Mouse (Mus musculus) forebrain, postnatal 0 days (tissue): ENCODE measurements around the gene Paf1. TPM values are rescaled to one million over a fixed set of nuclear protein-coding genes. Genes with fewer than 3 reads are reported as not detected.
A peak's percentile ranks its signal among the peaks of the same experiment; 100 is the strongest.

Experiments used
- ATAC-seq: fragments of 200-750 bp; cut with Nextera tagmentation; 2 replicates; pipeline ENCODE4 v1.8.0; 2017; ENCODE audit warnings: mild to moderate bottlenecking, moderate library complexity
- DNase-seq: peaks from one replicate; pipeline ENCODE4 v3.0.0-alpha.2; 2015
- H3K27ac ChIP-seq: fragments of 300-500 bp; sonication (generic); 2 replicates; pipeline ENCODE4 v1.5.1; 2014; ENCODE audit warnings: low read depth, mild to moderate bottlenecking, antibody characterized with exemption, low read length, moderate library complexity, mixed read lengths
- H3K27me3 ChIP-seq: fragments of 300-500 bp; sonication (generic); 2 replicates; pipeline ENCODE4 v1.6.1; 2014; ENCODE audit warnings: mild to moderate bottlenecking, low read length, mixed read lengths; ENCODE audit not compliant: insufficient read depth
- H3K36me3 ChIP-seq: fragments of 300-500 bp; sonication (generic); 2 replicates; pipeline ENCODE4 v1.6.1; 2014; ENCODE audit warnings: mild to moderate bottlenecking, moderate library complexity; ENCODE audit not compliant: insufficient read depth
- H3K4me1 ChIP-seq: fragments of 300-500 bp; sonication (generic); 2 replicates; pipeline ENCODE4 v1.6.1; 2014; ENCODE audit warnings: antibody characterized with exemption; ENCODE audit not compliant: insufficient read depth
- H3K4me2 ChIP-seq: fragments of 300-500 bp; sonication (generic); 2 replicates; pipeline ENCODE4 v1.6.1; 2014; ENCODE audit warnings: low read depth, mild to moderate bottlenecking, moderate library complexity
- H3K4me3 ChIP-seq: fragments of 300-500 bp; sonication (generic); 2 replicates; pipeline ENCODE4 v1.5.1; 2014; ENCODE audit warnings: low read depth, low read length, mixed read lengths
- H3K9ac ChIP-seq: fragments of 300-500 bp; sonication (generic); 2 replicates; pipeline ENCODE4 v1.6.1; 2014; ENCODE audit warnings: mild to moderate bottlenecking
- H3K9me3 ChIP-seq: fragments of 300-500 bp; sonication (generic); 2 replicates; pipeline ENCODE4 v1.6.1; 2016; ENCODE audit warnings: low read length
- CTCF ChIP-seq: sonication (generic); IDR thresholded peaks from 2 replicates; pipeline ENCODE4 v1.5.1; 2016; ENCODE audit warnings: antibody characterized with exemption, control low read depth, low read depth
- WGBS: fragments of 180-500 bp; shearing (Covaris S2); extraction: QIAGEN DNeasy Blood & Tissue Kit; methylation state at CpG from one replicate; pipeline ENCODE4 v1.1.7; 2014; 5-methylcytosine and 5-hydroxymethylcytosine counted together
- polyA plus RNA-seq: library from polyadenylated mRNA; unstranded; fragments of >200 nt; fragmentation: Nextera tagmentation; extraction: Ambion mirVana; gene quantifications from 2 replicates; pipeline ENCODE4 v1.2.1, GENCODE M21; 2015
- total RNA-seq: library from RNA; depleted of rRNA; stranded (reverse); fragments of >200 nt; gene quantifications from 2 replicates; pipeline ENCODE4 v1.2.3, GENCODE M21; 2014

The Paf1 gene
- total and polyA plus RNA-seq, 2 experiments from 2014 or later: 74.8 to 92.7 TPM

DNA sequence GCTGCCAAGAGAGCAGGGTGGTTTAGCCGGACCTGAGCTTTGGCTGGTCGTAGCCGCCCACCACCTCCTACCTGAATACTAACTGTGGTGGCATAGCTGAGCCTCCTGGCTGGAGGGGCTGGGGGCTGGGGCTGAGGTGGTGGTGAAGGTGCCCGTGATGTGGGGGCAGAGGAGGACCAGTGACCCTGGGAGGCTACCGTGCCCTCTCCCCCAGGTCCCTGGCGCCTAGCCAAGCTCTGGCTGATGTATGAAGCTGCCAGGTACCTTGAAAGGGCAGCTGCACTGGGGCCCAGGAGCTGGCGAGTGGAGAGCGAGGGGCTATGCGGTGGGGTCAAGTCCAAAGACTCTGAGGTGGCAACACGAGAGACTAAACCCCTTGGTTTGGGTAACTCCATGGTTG lies 32.9 kb upstream of the Paf1 start:
- peaks cover 48% of the 10 kb centered on the region for H3K36me3 ChIP-seq
- no peak for TF ChIP-seq CTCF
- H3K9ac ChIP-seq: no peak overlapping the region

DNA sequence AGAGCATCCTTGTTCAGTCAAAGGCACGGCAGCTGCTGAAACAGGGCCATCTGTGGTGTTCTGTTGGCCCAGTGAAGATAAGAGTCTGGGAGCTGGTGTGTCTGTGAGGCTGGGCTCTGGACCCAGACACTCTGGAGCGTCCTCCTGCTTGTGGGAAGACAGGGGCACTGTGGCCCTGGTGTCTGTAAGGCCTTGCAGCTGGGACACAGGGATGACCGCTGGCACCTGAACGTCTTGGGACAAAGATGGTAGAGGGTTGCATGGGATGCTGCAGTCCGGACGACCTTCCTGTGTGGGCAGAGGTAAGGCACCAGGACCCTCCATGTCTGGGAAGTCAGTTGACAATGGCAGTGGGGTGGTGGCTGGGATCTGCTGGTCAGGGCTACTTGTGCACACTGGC lies 32.5 kb upstream of the Paf1 start:
- Histone ChIP-seq H3K27ac (no peak overlapping the region), H3K36me3 (peaks cover 47% of the 10 kb centered on the region), H3K4me3 (no peak overlapping the region), H3K9me3 (no peaks in the 10 kb centered on the region), H3K9ac (no peak overlapping the region), H3K4me2 (no peak overlapping the region), H3K27me3 (no peaks in the 10 kb centered on the region), H3K4me1 (no peaks in the 10 kb centered on the region)
- TF ChIP-seq CTCF: no peak
- 95% methylated on average over 6 of the region's 6 CpGs for WGBS
- ATAC-seq (no peak), DNase-seq (no peak)

More for the DNA sequence above, 32.9 kb upstream of the Paf1 start:
- H3K27me3 ChIP-seq: no peaks in the 10 kb centered on the region
- no peaks in the 10 kb centered on the region for H3K4me1 ChIP-seq
- no peaks in the 10 kb centered on the region for H3K9me3 ChIP-seq
- H3K4me3 ChIP-seq: no peak overlapping the region
- H3K4me2 ChIP-seq: no peak overlapping the region
- WGBS: 85% methylated on average over 10 of the region's 10 CpGs
- no peak overlapping the region for H3K27ac ChIP-seq
- ATAC-seq (no peak), DNase-seq (no peak)

DNA sequence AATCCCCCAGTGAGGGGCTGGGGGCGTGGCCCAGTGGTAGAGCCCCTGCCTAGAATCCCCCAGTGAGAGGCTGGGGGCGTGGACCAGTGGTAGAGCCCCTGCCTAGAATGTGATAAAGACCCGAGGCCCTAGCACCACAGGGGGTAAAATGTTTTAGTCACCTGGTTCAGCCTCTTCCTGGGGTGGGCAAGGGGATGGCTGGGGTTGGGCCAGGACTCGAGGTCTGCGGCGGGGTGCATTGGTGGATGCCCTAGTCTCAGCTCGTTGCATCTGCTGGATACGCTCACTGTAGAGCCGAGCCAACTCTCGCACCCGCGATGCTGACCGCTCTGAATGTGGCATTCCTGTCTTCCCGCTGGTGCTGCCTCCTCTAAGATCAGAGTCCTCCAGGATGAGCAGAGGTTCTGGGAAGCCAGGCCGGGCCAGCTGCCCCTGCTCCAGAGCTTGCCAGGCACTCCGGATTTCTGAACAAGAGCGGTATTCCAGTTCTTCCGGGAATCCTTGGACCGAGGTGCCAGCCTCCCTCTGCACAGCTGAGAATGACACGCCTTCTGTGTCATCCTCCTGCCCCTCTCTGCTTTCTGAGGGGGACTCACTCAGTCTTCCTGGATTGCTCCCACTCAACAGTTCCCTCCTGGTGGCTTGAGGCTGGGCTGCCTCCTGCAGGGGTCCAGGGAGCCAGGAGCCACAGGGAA lies 31.0 kb upstream of the Paf1 start:
- Histone ChIP-seq H3K36me3 (peaks cover 52% of the 10 kb centered on the region), H3K27ac (no peak overlapping the region), H3K4me3 (no peak overlapping the region), H3K4me2 (no peak overlapping the region), H3K9ac (no peak overlapping the region), H3K4me1 (no peaks in the 10 kb centered on the region), H3K9me3 (no peaks in the 10 kb centered on the region), H3K27me3 (no peaks in the 10 kb centered on the region)
- ATAC-seq: no peak
- no peak for TF ChIP-seq CTCF
- no peak for DNase-seq
- WGBS: 95% methylated on average over 20 of the region's 20 CpGs

DNA sequence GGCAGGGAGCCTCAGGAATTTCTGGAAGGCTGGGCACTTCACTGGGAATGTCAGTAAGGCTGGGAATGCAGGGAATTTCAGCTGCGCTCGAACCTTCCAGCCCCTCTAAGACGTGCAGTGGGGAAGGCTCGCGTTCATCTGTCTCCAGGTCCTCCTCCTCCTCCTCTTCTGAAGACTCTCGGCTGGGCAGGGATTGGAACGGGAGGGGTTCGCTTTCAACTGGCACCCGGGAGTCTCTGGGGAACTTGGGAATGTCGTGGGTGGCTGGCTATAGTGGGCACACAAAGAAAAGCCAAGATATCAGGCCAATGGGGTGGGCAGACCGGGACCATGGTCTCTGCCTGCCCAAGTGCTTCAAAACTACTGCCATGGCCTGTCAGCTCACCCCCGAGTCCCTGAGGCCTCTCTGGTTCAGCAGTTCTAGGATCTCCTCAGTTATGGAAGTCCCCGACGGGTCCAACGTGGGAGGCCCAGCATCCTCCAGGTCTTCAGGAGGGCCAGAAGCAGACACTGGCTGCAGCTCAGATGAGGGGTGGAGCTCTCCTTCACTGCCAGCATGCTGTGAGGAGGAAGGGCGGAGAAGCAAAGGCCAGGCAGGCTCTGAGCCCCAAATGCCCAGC lies 30.2 kb upstream of the Paf1 start:
- Histone ChIP-seq H3K36me3 (peaks cover 52% of the 10 kb centered on the region), H3K9ac (no peak overlapping the region), H3K4me3 (no peak overlapping the region), H3K4me2 (no peak overlapping the region), H3K27ac (no peak overlapping the region), H3K27me3 (no peaks in the 10 kb centered on the region), H3K9me3 (no peaks in the 10 kb centered on the region), H3K4me1 (no peaks in the 10 kb centered on the region)
- no peak for ATAC-seq
- no peak for TF ChIP-seq CTCF
- 89% methylated on average over 16 of the region's 16 CpGs for WGBS
- no peak for DNase-seq

DNA sequence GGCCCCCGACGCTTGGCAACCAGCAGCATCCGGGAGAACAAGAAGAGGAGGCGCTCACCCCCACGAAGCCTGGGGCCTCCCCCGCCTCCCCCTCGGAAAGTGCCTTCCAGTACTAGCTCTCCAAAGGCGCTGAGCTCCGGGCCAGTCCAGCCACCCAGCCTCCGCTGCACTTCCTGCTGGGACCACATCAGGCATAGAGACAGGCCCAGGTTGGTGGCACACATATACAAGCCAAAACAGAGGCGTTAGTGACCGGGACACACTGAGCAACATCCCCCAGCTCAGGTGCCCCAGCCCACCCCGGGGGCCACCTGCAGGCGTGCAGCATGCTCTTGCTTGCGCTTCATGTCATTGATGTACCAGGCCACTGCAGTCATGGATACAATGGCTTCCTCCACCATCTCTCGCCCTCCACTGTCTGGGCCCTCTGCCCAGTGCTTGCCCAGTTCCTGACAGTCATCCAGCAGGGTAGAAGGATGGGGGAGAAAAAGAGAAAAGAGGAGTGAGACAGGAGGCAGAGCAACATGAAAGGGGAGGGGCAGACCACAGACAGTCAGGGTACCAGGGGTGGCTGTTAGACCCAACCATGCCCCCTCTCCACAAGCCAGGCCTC lies 25.0 kb upstream of the Paf1 start:
- Histone ChIP-seq H3K36me3 (peaks cover 27% of the 10 kb centered on the region), H3K4me2 (no peak overlapping the region), H3K9ac (no peak overlapping the region), H3K9me3 (no peaks in the 10 kb centered on the region), H3K4me1 (peaks cover 14% of the 10 kb centered on the region), H3K27ac (no peak overlapping the region), H3K4me3 (no peak overlapping the region), H3K27me3 (no peaks in the 10 kb centered on the region)
- TF ChIP-seq CTCF: no peak
- ATAC-seq: no peak
- 91% methylated on average over 16 of the region's 16 CpGs for WGBS
- DNase-seq: no peak

DNA sequence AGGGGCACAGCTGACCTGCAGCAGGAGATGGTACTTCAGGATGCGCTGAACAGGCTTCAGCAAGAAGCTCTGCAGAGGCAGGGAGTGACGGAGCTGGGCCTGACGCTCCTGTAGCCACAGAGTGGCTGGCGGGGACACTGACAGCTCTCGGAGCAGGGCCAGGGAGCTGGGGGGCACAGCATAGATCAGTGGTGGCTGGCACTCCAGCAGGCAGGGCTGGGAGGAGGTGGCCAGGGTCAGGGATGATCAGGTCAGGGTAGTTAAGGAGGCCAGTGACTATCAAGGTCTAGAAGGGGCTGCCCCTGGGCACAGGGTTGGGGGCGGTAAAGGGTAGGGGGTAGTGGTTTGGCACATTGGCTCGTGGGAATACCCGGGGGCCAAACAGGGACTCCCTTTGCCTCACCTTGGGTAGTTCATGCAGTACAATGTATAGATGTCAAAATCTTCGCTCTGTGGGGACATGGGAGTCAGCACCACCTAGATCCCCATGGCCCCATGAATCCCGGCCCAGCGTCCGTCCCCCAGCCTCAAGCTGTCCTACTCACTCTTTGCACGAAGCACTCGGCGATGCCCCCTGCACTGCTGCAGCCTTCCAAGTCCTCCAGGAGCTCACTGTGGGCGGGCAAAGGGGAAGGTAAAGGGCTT lies 24.4 kb upstream of the Paf1 start:
- no peak for DNase-seq

DNA sequence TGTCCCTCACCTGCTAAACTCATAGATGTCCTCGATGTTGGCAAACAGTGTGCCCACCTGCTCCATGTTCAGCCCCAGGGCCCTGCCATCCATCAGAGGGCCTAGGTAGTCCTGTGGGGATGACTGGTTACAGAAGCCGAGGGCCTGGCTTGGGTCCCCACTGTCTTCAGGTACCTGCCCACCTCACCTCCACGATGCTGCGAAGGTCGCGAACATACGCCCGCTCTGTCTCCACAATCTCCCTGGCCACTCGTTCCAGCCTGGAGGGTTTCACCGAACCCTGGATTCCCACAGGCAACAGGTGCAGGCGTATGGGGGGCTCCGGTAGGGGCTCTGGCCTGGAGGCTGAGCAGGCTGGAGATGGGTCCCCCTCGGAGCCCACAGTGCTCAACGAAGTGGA lies 22.7 kb upstream of the Paf1 start:
- Histone ChIP-seq H3K36me3 (peaks cover 20% of the 10 kb centered on the region), H3K4me3 (no peak overlapping the region), H3K27ac (no peak overlapping the region), H3K4me2 (peak overlapping the region; percentile 87), H3K9me3 (no peaks in the 10 kb centered on the region), H3K9ac (no peak overlapping the region), H3K4me1 (peaks cover 14% of the 10 kb centered on the region), H3K27me3 (no peaks in the 10 kb centered on the region)
- DNase-seq (no peak), ATAC-seq (no peak)
- TF ChIP-seq CTCF: no peak
- WGBS: 95% methylated on average over 14 of the region's 14 CpGs

More for the DNA sequence above, 24.4 kb upstream of the Paf1 start:
- no peak overlapping the region for H3K4me3 ChIP-seq
- no peaks in the 10 kb centered on the region for H3K27me3 ChIP-seq
- no peak for TF ChIP-seq CTCF
- no peak for ATAC-seq
- no peak overlapping the region for H3K9ac ChIP-seq
- peaks cover 25% of the 10 kb centered on the region for H3K36me3 ChIP-seq
- H3K9me3 ChIP-seq: no peaks in the 10 kb centered on the region
- H3K4me2 ChIP-seq: no peak overlapping the region
- H3K27ac ChIP-seq: no peak overlapping the region
- WGBS: 93% methylated on average over 16 of the region's 16 CpGs
- H3K4me1 ChIP-seq: peaks cover 14% of the 10 kb centered on the region
